Mouse (Mus musculus) left cerebral cortex, adult 11 months (tissue): ENCODE results near the gene Kdelc2.

Source experiments
- DNase-seq: peaks from one replicate; pipeline ENCODE4 v3.0.0; 2022; ENCODE audit warnings: low spot score

The Kdelc2 gene

DNA sequence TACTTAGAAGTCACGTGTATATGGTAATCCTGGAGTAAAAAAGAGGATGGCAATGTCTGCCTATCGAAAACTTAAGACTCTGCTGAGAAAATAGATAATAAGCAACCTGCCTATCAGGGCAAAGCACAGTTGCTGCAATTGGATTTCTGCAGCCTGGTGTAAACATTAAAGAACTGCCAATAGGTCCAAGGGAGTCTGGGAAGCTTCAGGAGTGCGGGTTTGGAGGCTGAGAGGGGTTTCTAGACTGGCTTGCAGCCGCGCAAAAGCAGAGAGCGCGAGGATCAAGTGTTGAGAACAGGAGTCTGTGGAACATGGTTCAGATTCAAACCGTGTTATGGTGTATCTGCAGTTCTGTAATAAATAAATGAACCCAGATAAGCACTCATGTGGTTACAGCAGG, 1.0 kb downstream of the Kdelc2 start:
- no peak for DNase-seq

DNA sequence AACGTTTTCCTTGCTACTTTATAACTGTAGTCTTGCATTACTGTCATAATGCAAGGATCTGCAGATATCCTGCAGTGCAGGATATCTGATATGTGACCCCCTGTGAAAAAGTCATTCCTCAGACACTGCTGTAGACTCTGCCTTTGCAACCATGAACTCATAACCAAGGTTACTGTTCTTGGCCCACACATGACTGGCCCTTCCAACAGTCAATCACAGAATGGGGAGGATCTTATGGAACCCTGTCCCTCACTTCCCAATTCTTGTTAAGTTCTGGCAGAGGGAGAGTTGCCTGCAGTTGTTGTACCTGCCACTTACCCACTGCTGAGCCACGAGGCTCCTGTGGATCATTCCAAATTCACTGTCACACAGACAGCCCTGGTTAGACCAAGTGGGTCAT, 3.6 kb downstream of the Kdelc2 start:
- DNase-seq: no peak

- no peak for DNase-seq
Observed at GRCm38 (mm10) chr9:53389109-53389508, 5.3 kb downstream of the Kdelc2 start.

DNA sequence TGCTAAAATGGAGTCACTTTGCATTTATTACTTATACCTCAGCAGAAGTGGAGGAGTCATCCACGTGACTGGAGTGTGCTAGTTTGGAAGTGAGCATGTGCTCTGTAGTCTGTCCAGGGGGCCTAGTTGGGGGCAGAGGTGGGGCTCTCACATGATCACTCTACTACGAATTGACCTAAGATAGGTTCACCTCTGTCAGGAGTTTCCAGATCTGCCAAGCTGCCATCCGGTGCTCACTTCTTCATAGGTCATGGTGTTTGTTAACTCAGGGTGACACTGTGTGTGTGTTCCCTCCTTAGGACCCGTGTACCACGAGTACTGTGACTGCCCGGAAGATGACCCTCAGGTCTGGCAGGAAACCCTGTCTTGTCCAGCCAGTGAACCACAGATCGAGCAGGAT, 6.3 kb downstream of the Kdelc2 start:
- DNase-seq: no peak

GRCm38 (mm10) chr9:53397685-53398387, 14.0 kb downstream of the Kdelc2 start:
- DNase-seq: no peak

DNA sequence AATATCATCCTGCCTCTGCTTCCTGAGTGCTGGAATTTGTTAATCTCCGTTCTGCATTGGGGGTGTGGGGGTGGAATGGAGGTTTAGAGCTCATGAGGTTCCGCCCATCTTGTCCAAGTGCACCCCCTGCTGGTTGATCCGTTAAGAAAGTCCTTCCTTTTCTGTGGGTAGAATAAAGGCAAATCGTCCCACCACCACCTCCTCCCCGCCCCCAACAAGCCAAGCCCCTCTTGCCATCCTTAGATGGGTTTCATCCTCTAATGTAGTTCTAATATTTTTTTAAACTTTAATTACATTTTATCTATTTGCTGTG, 14.5 kb downstream of the Kdelc2 start:
- no peak for DNase-seq

DNA sequence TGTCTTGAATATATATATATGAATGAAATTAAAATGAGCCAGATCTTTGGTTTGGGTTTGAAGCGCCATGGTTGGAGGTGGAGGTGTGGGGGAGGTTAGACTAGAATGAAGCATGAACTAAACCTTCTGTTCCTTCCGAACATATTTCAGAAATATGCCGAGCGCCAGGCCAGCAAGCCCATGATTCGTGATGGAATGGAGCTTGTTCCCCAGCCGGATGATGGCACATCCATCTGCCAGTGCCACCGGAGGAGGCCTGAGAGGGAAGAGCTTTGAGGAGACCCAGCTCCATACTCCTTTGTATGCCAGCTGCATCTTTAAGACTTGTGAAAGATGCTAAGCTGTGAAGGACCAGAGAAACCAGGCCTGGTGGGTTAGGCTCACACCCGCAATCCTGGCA, 15.7 kb downstream of the Kdelc2 start:
- DNase-seq: no peak

DNA sequence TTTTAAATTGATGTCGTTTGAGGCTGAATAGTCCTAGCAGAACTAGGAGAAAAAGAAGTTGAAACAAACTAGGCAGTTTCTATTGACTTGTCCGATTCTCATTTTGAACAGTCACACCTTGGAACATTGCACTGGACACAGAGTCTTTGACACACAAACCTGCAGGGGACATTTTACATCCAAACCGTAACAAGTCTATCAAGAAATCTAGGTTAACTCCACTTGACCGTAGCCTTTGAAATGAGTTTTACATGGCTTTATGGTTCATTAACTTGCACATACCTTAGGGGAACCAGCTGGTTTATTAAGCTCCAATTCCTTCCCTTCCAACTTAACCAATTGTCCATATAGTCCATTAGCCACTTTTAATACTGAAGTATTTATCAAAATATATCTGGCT, 16.9 kb downstream of the Kdelc2 start:
- DNase-seq: no peak

GRCm38 (mm10) chr9:53401146-53401545, 17.3 kb downstream of the Kdelc2 start:
- no peak for DNase-seq

GRCm38 (mm10) chr9:53402291-53402711, 18.5 kb downstream of the Kdelc2 start, which contains the start of gene 4930550C14Rik:
Gene 4930550C14Rik (plus strand): TSS chr9:53402325.
- no peak for DNase-seq

DNA sequence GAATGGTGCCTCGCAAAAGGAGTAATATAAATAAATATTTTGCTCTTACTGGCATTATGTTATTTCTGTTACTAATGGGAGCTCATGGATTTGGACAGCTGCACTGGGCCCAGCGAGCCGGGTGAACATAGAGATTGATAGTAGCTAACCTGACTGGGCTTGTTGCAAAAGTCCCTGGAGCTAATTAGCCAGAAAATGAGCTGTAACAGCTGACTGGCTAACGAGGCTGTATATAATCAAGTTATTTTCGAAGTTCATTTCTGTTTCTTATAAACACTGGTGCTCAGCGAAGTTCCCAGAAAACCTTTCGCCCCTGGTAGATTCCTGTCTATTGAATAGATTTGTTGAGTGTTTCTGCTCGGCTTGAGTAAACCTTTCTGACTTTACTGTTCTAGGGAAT, 19.2 kb downstream of the Kdelc2 start:
- no peak for DNase-seq

DNA sequence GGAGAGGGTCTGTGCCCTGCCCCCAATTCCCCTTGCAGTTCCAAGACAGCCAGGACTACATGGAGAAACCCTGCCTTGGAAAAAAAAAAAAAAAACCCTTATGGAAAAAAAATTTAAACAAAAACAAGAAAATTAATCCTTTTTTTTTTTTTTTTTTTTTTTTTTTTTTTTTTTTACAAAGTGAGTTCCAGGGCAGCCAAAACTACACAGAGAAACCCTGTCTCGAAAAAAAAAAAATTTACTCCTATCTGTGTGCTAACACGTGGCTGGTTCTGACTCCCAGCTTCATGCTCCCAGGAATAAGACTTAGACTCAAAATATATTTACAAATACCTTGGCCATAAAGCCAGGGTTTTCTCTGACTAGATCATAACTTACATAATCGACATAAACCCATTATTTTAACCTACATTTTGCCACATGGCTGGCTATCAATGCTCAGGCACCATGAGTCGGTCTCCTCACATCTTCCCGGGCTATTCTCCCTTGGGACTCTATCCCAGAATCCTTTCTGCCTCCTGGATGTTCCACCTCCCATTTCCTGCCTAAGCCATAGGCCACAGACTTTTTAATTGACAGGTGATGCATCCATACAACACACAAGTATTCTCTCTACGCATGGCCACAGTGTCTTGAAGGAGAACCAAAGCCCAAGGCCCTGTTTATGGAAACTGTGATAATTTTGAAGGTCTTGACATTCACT, 20.4 kb downstream of the Kdelc2 start:
- no peak for DNase-seq

DNA sequence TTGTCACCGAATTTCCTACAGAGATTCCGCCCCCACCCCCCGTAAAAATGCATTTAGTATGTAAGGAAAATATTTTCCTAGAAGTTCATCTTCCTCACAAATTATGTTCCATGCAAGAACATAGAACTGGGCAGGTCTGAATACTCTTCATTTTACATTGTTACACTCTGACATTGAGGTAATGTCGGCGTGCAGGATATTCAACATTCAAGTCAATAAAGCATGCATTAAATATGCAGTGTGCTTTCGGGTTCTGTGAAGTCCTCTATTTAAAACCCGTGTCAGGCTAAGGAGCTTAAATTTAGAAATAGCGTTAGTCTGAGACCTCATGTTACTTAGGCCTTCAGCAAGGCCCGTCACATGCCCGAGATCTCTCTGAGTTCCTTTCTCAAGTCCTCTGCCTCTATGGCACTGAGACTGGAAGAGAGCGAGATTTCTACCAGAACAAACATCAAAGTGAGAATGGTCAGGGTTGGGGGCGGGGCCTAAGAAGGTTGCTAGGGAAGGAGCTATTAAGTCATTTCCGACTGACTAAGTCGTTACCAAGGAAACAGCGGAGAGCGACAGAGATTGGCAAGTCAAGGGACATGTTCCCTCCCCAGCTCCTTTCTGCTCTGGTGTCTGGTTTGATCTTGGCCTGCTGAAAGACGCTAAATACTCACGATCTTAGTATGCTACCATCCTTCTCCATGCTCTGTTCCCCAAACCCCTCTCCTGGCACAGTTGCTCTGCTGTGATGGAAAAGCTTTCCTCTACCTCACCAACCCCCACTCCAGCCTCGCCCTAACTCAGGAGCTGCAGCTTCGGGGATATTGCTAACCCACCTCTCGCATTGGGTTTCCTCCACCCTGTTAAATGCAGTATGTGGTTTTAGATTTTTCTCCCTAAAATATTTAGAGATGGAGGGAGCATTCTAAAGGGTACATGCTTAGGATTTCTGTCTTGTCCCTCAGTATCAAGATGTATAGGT, 21.2 kb downstream of the Kdelc2 start:
- peak; percentile 59 for DNase-seq

DNA sequence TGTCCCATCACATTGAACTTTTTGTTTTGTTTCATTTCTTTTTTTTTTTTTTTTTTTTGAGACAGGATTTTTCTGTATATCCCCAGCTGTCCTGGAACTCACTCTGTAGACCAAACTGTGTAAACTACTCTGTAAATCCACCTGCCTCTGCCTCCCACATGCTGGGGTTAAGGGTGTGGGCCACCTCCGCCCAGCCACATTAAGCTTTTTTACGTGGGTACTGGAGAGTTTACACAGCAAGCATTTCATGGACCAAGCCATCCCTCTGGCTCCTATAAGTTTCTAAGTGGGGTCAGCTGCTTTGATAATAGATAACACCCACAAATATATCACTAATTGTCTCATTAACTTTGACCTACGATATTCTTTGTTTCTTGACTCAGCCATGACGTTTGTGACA, 24.7 kb downstream of the Kdelc2 start:
- DNase-seq: no peak

- DNase-seq: no peak
Observed at GRCm38 (mm10) chr9:53408953-53409361, 25.1 kb downstream of the Kdelc2 start.

GRCm38 (mm10) chr9:53409427-53409826, 25.6 kb downstream of the Kdelc2 start:
- no peak for DNase-seq

DNA sequence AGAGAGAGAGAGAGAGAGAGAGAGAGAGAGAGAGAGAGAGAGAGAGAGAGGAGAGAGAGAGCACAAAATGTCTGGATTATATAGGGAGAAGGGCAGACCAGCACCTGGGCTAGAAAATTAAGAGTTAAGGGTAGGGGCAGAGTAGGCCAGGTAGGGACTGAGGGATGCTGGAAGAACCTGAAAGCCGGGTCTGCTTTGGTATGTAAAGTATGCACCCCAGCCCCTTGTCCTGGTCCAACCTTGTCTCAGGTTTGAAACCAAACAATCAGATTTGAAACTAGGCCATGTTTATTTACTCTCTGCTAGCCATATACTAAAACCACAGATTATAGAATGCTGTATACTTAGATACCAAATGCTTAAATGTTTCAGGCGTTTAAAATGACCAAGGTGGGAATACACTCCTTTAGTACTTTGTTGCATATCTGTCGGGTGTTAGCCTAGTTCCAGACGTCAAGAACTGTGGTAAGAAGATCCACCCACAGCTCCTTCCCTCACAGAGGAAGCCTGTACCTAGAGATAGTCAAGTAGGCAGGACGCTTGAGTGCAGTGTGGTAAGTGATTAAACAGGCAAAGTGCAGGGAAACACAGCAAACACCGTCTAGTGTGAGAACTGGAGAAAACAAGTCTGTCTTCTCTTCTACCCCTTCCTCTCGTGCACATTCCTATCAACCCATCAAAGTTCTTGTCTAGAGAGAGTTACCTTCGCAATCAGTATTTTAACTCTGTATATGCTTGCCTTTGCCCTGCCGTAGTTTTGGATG, 38.5 kb downstream of the Kdelc2 start:
- DNase-seq: no peak

DNA sequence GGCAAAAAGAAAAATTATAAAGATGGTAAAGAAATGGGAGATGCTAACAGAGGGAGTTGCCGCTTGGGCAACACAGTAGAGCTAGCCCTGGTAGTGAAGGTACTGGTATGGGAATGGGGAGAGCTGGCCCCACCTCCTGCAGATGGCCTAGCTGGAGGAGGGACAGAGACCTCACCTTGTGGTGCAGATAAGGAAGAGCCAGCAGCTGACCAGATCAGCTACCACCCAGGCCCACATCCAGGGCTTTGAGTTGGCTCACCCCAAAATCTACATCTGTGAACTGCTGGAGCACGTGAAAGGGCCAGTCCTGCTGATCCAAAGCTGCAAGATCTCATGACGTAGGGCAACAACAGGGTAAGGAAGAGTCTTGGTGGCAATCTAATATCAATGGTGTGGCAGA, 42.9 kb downstream of the Kdelc2 start:
- DNase-seq: no peak

GRCm38 (mm10) chr9:53427638-53428037, 43.8 kb downstream of the Kdelc2 start:
- DNase-seq: no peak

DNA sequence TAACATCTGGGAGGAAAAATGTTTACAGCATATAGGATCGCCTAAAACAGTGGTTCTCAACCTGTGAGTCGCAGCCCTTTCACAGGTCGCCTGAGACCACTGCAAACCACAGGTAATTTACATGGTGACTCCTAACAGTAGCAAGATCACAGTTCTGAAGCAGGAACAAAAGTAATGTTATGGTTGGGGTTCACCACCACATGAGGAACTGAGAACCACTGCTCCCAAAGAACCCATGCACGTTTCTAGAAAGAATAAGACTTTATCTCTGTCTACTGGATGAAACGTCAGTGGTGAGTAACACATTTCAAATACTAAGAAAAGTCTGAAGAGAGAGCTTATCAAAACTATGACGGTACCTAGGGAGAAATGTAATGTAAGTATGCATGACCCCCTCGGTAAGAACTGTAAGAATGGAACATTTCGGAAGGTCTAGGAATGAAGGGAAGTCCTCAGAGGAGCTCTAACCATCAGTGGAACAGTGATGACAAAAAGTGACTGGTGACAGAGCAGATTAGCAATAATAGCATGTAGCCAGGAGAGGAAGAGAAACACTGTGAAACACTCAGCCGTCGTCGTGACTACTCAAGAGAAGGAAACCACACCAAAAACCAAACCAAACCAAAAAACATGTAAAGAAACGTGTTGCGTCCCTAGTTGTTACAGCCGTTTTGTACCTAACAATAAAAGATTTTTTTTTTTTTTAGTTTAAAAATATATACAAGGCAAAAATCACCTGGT, 52.2 kb downstream of the Kdelc2 start:
- no peak for DNase-seq

GRCm38 (mm10) chr9:53450609-53451008, 66.8 kb downstream of the Kdelc2 start:
- DNase-seq: no peak
